Mouse (Mus musculus): Measurements from ENCODE around the gene Slc38a9. TPM values are rescaled to one million over a fixed set of nuclear protein-coding genes. Genes with fewer than 3 reads are reported as not detected.
A peak's percentile ranks its signal among the peaks of the same experiment; 100 is the strongest.

The Slc38a9 gene
- polyA plus RNA-seq, 1 experiment from 2014 or later, result 26.3 TPM

GRCm38 (mm10) chr13:112672797-112673196, 12.2 kb downstream of the Slc38a9 start:
- WGBS, result 81% methylated on average over 6 of the region's 6 CpGs

GRCm38 (mm10) chr13:112673899-112674447, 13.4 kb downstream of the Slc38a9 start:
- peaks cover 9% of the 10 kb centered on the region for H3K36me3 ChIP-seq (ENCODE audit: control insufficient read depth, insufficient read depth, low read length)
- no peaks in the 10 kb centered on the region for H3K27me3 ChIP-seq (ENCODE audit: control insufficient read depth, insufficient read depth, low read depth, low read length)
- H3K4me2 ChIP-seq (ENCODE audit: low read length), result no peak overlapping the region
- H3K9me3 ChIP-seq (replicated peaks; ENCODE audit: control insufficient read depth, low read length, poor library complexity, severe bottlenecking), result no peaks in the 10 kb centered on the region
- 11% methylated on average over 9 of the region's 9 CpGs for WGBS
- H3K4me1 ChIP-seq (ENCODE audit: control insufficient read depth, insufficient read depth, low read length), result peaks cover 2% of the 10 kb centered on the region; the same call in 1 of the 2 replicates
- no peak overlapping the region for H3K4me3 ChIP-seq (ENCODE audit: low read depth, low read length)
- no peak overlapping the region; the same call in 1 of the 2 replicates for H3K9ac ChIP-seq (ENCODE audit: low read depth, low read length)
- peak; percentile 91 for ATAC-seq
- no peak overlapping the region for H3K27ac ChIP-seq (ENCODE audit: low read length)

More at GRCm38 (mm10) chr13:112672797-112673196, 12.2 kb downstream of the Slc38a9 start:
- no peak for ATAC-seq
- Histone ChIP-seq H3K9me3 (replicated peaks; ENCODE audit: control insufficient read depth, low read length, poor library complexity, severe bottlenecking) (no peaks in the 10 kb centered on the region), H3K9ac (ENCODE audit: low read depth, low read length) (no peak overlapping the region), H3K27ac (ENCODE audit: low read length) (no peak overlapping the region), H3K27me3 (ENCODE audit: control insufficient read depth, insufficient read depth, low read depth, low read length) (no peaks in the 10 kb centered on the region), H3K4me2 (ENCODE audit: low read length) (no peak overlapping the region), H3K4me1 (ENCODE audit: control insufficient read depth, insufficient read depth, low read length) (peaks cover 2% of the 10 kb centered on the region; the same call in 1 of the 2 replicates), H3K4me3 (ENCODE audit: low read depth, low read length) (no peak overlapping the region), H3K36me3 (ENCODE audit: control insufficient read depth, insufficient read depth, low read length) (peaks cover 9% of the 10 kb centered on the region)

DNA sequence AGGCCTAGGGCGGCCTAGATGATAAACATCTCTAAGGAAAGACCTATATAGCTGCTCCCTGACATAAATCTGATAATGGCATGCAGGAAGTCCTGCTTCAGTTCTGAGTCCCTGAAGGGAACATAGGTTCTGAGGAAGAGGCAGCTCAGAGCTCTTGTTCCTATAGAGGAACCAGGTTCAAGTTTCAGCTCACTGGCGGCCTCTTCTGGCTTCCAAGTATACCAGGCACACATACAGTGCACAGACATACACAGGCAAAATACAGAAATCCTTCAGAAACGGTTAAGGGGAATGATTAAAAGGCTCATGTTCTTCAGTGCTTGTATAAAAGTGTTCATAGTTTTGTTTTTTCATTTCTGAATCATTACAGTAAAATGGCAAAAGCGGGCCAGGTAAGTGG, 17.6 kb downstream of the Slc38a9 start:
- no peak overlapping the region for H3K27ac ChIP-seq (ENCODE audit: low read length)
- H3K27me3 ChIP-seq (ENCODE audit: control insufficient read depth, insufficient read depth, low read depth, low read length), result no peaks in the 10 kb centered on the region
- ATAC-seq, result no peak
- H3K9me3 ChIP-seq (replicated peaks; ENCODE audit: control insufficient read depth, low read length, poor library complexity, severe bottlenecking), result no peaks in the 10 kb centered on the region
- H3K4me2 ChIP-seq (ENCODE audit: low read length), result no peak overlapping the region
- no peaks in the 10 kb centered on the region for H3K36me3 ChIP-seq (ENCODE audit: control insufficient read depth, insufficient read depth, low read length)
- H3K9ac ChIP-seq (ENCODE audit: low read depth, low read length), result no peak overlapping the region
- no peak overlapping the region for H3K4me3 ChIP-seq (ENCODE audit: low read depth, low read length)
- 90% methylated on average over 4 of the region's 4 CpGs for WGBS
- peaks cover 2% of the 10 kb centered on the region; the same call in 1 of the 2 replicates for H3K4me1 ChIP-seq (ENCODE audit: control insufficient read depth, insufficient read depth, low read length)

DNA sequence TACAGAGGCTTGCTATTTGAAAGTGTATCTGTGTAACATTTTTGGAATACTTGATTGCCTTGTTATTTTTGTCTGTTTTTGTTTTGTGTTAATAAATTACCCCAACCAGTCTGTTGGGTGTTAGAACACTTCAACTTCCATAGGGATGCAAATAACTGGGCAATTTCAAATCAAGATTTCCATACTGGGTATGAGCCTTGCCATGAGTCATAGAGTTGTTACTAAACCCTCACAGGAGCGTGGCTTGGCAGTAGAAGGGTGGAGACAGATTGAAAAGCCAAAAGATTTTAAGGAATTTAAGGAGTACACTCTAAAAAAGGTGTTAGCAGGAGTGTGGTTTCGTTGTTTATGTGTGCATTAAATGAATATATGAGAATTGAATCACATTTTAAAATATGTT, 22.8 kb downstream of the Slc38a9 start:
- Histone ChIP-seq H3K4me2 (ENCODE audit: low read length) (no peak overlapping the region), H3K27ac (ENCODE audit: low read length) (no peak overlapping the region), H3K36me3 (ENCODE audit: control insufficient read depth, insufficient read depth, low read length) (no peaks in the 10 kb centered on the region), H3K27me3 (ENCODE audit: control insufficient read depth, insufficient read depth, low read depth, low read length) (no peaks in the 10 kb centered on the region), H3K4me3 (ENCODE audit: low read depth, low read length) (no peak overlapping the region), H3K9ac (ENCODE audit: low read depth, low read length) (no peak overlapping the region), H3K4me1 (ENCODE audit: control insufficient read depth, insufficient read depth, low read length) (no peaks in the 10 kb centered on the region), H3K9me3 (replicated peaks; ENCODE audit: control insufficient read depth, low read length, poor library complexity, severe bottlenecking) (no peaks in the 10 kb centered on the region)
- 84% methylated on average over 2 of the region's 2 CpGs for WGBS
- ATAC-seq, result no peak

DNA sequence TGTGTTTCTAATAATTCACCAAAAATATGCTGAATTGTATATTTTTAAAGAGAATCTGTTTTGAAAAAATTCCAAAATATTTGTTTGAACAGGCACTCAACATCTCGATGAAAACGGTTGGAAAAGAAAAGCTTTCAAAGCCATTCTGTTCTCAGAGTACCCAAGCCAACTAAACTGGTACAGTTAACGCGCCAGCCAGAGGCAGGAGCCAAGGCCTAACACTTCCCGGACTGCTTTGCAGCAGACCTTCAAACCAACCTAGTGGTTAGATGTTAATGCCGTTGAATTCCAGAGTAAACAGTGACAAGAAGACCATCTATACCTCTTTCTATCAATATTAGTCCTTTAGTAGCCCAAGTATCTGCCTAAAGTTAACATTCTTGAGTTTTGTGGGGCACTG, 23.4 kb downstream of the Slc38a9 start:
- H3K4me2 ChIP-seq (ENCODE audit: low read length), result no peak overlapping the region
- no peaks in the 10 kb centered on the region for H3K4me1 ChIP-seq (ENCODE audit: control insufficient read depth, insufficient read depth, low read length)
- H3K9ac ChIP-seq (ENCODE audit: low read depth, low read length), result no peak overlapping the region
- no peaks in the 10 kb centered on the region for H3K27me3 ChIP-seq (ENCODE audit: control insufficient read depth, insufficient read depth, low read depth, low read length)
- no peaks in the 10 kb centered on the region for H3K36me3 ChIP-seq (ENCODE audit: control insufficient read depth, insufficient read depth, low read length)
- WGBS, result 87% methylated on average over 6 of the region's 6 CpGs
- no peak for ATAC-seq
- H3K4me3 ChIP-seq (ENCODE audit: low read depth, low read length), result no peak overlapping the region
- no peaks in the 10 kb centered on the region for H3K9me3 ChIP-seq (replicated peaks; ENCODE audit: control insufficient read depth, low read length, poor library complexity, severe bottlenecking)
- no peak overlapping the region for H3K27ac ChIP-seq (ENCODE audit: low read length)

GRCm38 (mm10) chr13:112686155-112686554, 25.6 kb downstream of the Slc38a9 start:
- no peaks in the 10 kb centered on the region for H3K4me1 ChIP-seq (ENCODE audit: control insufficient read depth, insufficient read depth, low read length)
- no peak overlapping the region for H3K4me2 ChIP-seq (ENCODE audit: low read length)
- no peak overlapping the region for H3K27ac ChIP-seq (ENCODE audit: low read length)
- H3K9ac ChIP-seq (ENCODE audit: low read depth, low read length), result no peak overlapping the region
- no peak for ATAC-seq
- no peaks in the 10 kb centered on the region for H3K27me3 ChIP-seq (ENCODE audit: control insufficient read depth, insufficient read depth, low read depth, low read length)
- H3K4me3 ChIP-seq (ENCODE audit: low read depth, low read length), result no peak overlapping the region
- no peaks in the 10 kb centered on the region for H3K36me3 ChIP-seq (ENCODE audit: control insufficient read depth, insufficient read depth, low read length)
- H3K9me3 ChIP-seq (replicated peaks; ENCODE audit: control insufficient read depth, low read length, poor library complexity, severe bottlenecking), result no peaks in the 10 kb centered on the region
- 84% methylated on average over 2 of the region's 2 CpGs for WGBS

DNA sequence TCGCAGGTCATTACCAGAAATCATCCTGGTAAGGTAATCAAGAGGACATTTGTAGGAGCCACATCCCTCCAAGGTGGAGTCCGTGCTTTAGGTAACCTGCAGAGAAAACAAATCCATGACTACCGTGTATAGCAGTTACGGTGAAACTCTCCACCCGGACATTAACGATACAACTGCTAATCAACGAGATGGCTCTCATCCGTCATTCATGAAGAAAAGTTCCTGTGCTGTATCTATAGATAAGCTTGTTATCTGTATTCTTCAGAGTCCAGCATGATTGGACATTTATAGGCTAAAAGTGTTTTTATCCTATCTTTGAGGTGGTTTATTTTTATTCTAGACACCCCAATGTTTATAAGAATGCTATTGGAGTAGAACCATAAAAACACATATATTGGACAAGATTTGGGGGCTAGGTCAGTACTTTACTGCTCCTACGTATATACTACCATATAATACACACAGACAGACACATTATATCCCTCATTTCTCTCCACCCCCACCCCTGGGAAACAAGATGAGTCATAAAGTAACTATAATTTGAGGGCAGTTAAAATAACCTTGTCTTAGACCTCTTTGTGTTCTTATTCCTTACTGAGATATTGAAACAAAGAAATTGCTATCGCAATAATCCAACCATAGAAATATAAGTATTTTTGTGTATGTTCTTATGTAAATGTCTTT, 32.5 kb downstream of the Slc38a9 start:
- Histone ChIP-seq H3K27ac (ENCODE audit: low read length) (no peak overlapping the region), H3K36me3 (ENCODE audit: control insufficient read depth, insufficient read depth, low read length) (peaks cover 2% of the 10 kb centered on the region; the same call in 1 of the 2 replicates), H3K9me3 (replicated peaks; ENCODE audit: control insufficient read depth, low read length, poor library complexity, severe bottlenecking) (no peaks in the 10 kb centered on the region), H3K4me2 (ENCODE audit: low read length) (no peak overlapping the region), H3K9ac (ENCODE audit: low read depth, low read length) (no peak overlapping the region), H3K27me3 (ENCODE audit: control insufficient read depth, insufficient read depth, low read depth, low read length) (no peaks in the 10 kb centered on the region), H3K4me1 (ENCODE audit: control insufficient read depth, insufficient read depth, low read length) (no peaks in the 10 kb centered on the region), H3K4me3 (ENCODE audit: low read depth, low read length) (no peak overlapping the region)
- WGBS, result 95% methylated on average over 10 of the region's 10 CpGs
- ATAC-seq, result no peak

DNA sequence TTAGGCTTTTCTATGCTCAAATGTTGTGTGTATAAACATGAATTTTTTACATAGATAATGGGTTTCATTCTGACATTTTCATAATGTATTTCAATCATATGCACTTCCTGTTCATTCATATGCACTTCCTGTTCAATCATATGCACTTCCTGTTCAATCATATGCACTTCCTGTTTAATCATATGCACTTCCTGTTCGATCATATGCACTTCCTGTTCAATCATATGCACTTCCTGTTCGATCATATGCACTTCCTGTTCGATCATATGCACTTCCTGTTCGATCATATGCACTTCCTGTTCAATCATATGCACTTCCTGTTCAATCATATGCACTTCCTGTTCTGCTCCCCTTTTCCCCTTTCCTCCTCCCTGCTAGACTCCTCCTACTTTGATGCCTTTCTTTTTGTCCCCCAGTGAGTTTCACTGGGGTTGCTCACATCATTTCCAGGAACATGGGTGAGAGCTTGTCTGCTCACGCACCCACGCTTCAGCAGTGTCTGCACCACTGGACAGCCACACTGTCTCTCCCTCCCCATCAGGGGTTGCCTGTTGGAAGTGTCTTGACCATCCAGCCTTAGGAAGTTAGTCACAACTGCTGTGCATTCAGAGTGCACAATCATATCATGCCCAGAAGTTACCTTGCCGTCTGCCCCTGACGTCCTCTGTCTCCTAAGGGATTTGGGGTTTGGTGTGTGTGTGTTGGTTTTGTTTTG, 35.1 kb downstream of the Slc38a9 start:
- ATAC-seq, result peak; percentile 48; the same call in 1 of the 2 replicates
- Histone ChIP-seq H3K27ac (ENCODE audit: low read length) (no peak overlapping the region), H3K36me3 (ENCODE audit: control insufficient read depth, insufficient read depth, low read length) (peaks cover 11% of the 10 kb centered on the region), H3K9me3 (replicated peaks; ENCODE audit: control insufficient read depth, low read length, poor library complexity, severe bottlenecking) (no peaks in the 10 kb centered on the region), H3K4me2 (ENCODE audit: low read length) (no peak overlapping the region), H3K27me3 (ENCODE audit: control insufficient read depth, insufficient read depth, low read depth, low read length) (no peaks in the 10 kb centered on the region), H3K4me1 (ENCODE audit: control insufficient read depth, insufficient read depth, low read length) (no peaks in the 10 kb centered on the region), H3K4me3 (ENCODE audit: low read depth, low read length) (no peak overlapping the region), H3K9ac (ENCODE audit: low read depth, low read length) (no peak overlapping the region)
- 97% methylated on average over 8 of the region's 8 CpGs for WGBS

DNA sequence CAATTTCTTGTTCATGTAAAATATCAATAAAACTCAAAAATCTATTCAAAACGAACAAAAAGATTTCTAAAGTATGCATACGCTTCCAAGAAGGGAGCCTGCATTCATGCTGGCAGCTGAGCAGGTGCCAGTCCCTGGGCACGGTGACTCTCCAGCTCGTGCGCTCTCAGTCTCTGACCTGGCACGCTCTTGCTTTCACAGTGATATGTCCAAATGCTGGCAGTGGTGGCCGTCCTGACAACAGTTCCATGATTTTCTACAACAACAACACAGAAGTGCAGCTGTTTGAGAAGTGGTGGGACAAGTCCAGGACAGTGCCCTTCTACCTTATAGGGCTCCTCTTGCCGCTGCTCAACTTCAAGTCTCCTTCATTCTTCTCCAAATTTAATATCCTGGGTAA, 40.7 kb downstream of the Slc38a9 start:
- no peak for ATAC-seq

More for the DNA sequence above, 40.7 kb downstream of the Slc38a9 start:
- no peak overlapping the region for H3K27ac ChIP-seq (ENCODE audit: low read length)
- H3K4me2 ChIP-seq (ENCODE audit: low read length), result no peak overlapping the region
- no peak overlapping the region for H3K4me3 ChIP-seq (ENCODE audit: low read depth, low read length)
- H3K9ac ChIP-seq (ENCODE audit: low read depth, low read length), result no peak overlapping the region
- no peaks in the 10 kb centered on the region for H3K9me3 ChIP-seq (replicated peaks; ENCODE audit: control insufficient read depth, low read length, poor library complexity, severe bottlenecking)
- 91% methylated on average over 8 of the region's 8 CpGs for WGBS
- H3K27me3 ChIP-seq (ENCODE audit: control insufficient read depth, insufficient read depth, low read depth, low read length), result no peaks in the 10 kb centered on the region
- no peaks in the 10 kb centered on the region for H3K4me1 ChIP-seq (ENCODE audit: control insufficient read depth, insufficient read depth, low read length)
- H3K36me3 ChIP-seq (ENCODE audit: control insufficient read depth, insufficient read depth, low read length), result peaks cover 19% of the 10 kb centered on the region

Data from midbrain, embryonic 16.5 days (tissue).